Mouse (Mus musculus) CH12.LX (cell line): Measurements from ENCODE around the gene Csf1. TPM values are rescaled to one million over a fixed set of nuclear protein-coding genes. Genes with fewer than 3 reads are reported as not detected.

ENCODE experiments used
- DNase-seq: peaks from one replicate; pipeline ENCODE4 v3.0.0-alpha.2; 2013; ENCODE audit errors: extremely low read depth
- H3K27ac ChIP-seq: 2 replicates; pipeline ENCODE4 v1.5.1; 2012; ENCODE audit warnings: low read depth, mild to moderate bottlenecking, control low read depth, moderate library complexity; ENCODE audit not compliant: insufficient read depth
- H3K27me3 ChIP-seq: replicated peaks from 2 replicates; pipeline ENCODE3; 2012; ENCODE audit warnings: inconsistent platforms
- H3K36me3 ChIP-seq, 2 experiments: replicated peaks in 1 of 2; 2 replicates each; pipeline versions ENCODE3 to v1.6.1; 2012; ENCODE audit warnings: inconsistent platforms in 1 of 2, low read length in 1 of 2, mild to moderate bottlenecking in 1 of 2, mixed read lengths in 1 of 2, moderate library complexity in 1 of 2; ENCODE audit not compliant: control insufficient read depth in 1 of 2, insufficient read depth in 1 of 2
- H3K4me1 ChIP-seq, 2 experiments: 2 replicates each; pipeline ENCODE4 v1.6.1; 2012; ENCODE audit warnings: inconsistent platforms in 1 of 2, moderate library complexity in 1 of 2; ENCODE audit not compliant: insufficient read depth in 2 of 2, control insufficient read depth in 1 of 2
- H3K4me2 ChIP-seq: 2 replicates; pipeline ENCODE4 v1.6.1; 2012; ENCODE audit warnings: low read depth, mild to moderate bottlenecking, control low read depth; ENCODE audit not compliant: poor library complexity, insufficient read depth, severe bottlenecking
- H3K4me3 ChIP-seq, 3 experiments: fragments of 150-350 bp in 1 of 3; sonication (generic) in 1 of 3; replicated peaks in 1 of 3; 2 replicates each; pipeline versions ENCODE3 to v1.5.1; 2011 to 2012; ENCODE audit warnings: low read depth in 2 of 3, low read length in 2 of 3, mild to moderate bottlenecking in 2 of 3, moderate library complexity in 2 of 3, control low read depth in 1 of 3, improper control_type of control experiment in 1 of 3, inconsistent platforms in 1 of 3, mixed read lengths in 1 of 3; ENCODE audit not compliant: poor library complexity in 1 of 3
- H3K79me2 ChIP-seq: replicated peaks from 2 replicates; pipeline ENCODE4 v1.6.1; 2012; ENCODE audit warnings: mild to moderate bottlenecking, moderate library complexity; ENCODE audit not compliant: control insufficient read depth, poor library complexity, insufficient read depth, severe bottlenecking; ENCODE audit errors: extremely low read depth
- H3K9ac ChIP-seq: 2 replicates; pipeline ENCODE4 v1.6.1; 2012; ENCODE audit warnings: low read depth, mild to moderate bottlenecking, control low read depth, moderate library complexity; ENCODE audit not compliant: insufficient read depth
- H3K9me3 ChIP-seq: replicated peaks from 2 replicates; pipeline ENCODE3; 2012; ENCODE audit warnings: low read length, inconsistent platforms, mixed read lengths
- BHLHE40 ChIP-seq: IDR thresholded peaks from 2 replicates; pipeline ENCODE4 v1.6.1; 2011; ENCODE audit warnings: mild to moderate bottlenecking, low read depth, low read length, improper control_type of control experiment
- CHD2 ChIP-seq: IDR thresholded peaks from 2 replicates; pipeline ENCODE4 v1.6.1; 2011; ENCODE audit warnings: low read length, improper control_type of control experiment
- CTCF ChIP-seq, 2 experiments: IDR thresholded peaks in 1 of 2; conservative IDR thresholded peaks in 1 of 2; 2 replicates each; pipeline ENCODE4 v1.5.1; 2011 to 2012; ENCODE audit warnings: low read depth in 2 of 2, low read length in 2 of 2, improper control_type of control experiment in 1 of 2, inconsistent platforms in 1 of 2, mild to moderate bottlenecking in 1 of 2, moderate library complexity in 1 of 2
- ETS1 ChIP-seq: conservative IDR thresholded peaks from 2 replicates; pipeline ENCODE4 v1.6.1; 2012; ENCODE audit warnings: low read depth, mild to moderate bottlenecking, inconsistent platforms, low read length, improper control_type of control experiment, moderate library complexity
- HCFC1 ChIP-seq: IDR thresholded peaks from 2 replicates; pipeline ENCODE4 v1.6.1; 2012; ENCODE audit warnings: low read depth, mild to moderate bottlenecking, inconsistent platforms, low read length, improper control_type of control experiment
- IRF4 ChIP-seq: IDR thresholded peaks from 2 replicates; pipeline ENCODE4 v1.6.1; 2014; ENCODE audit warnings: low read depth, mild to moderate bottlenecking, inconsistent platforms, low read length, improper control_type of control experiment
- JUND ChIP-seq: conservative IDR thresholded peaks from 2 replicates; pipeline ENCODE4 v1.6.1; 2011; ENCODE audit warnings: low read depth, low read length, improper control_type of control experiment
- MAFK ChIP-seq: IDR thresholded peaks from 2 replicates; pipeline ENCODE4 v1.6.1; 2011; ENCODE audit warnings: low read length, improper control_type of control experiment; ENCODE audit not compliant: insufficient replicate concordance
- MEF2A ChIP-seq: IDR thresholded peaks from 2 replicates; pipeline ENCODE4 v1.6.1; 2014; ENCODE audit warnings: low read depth, mild to moderate bottlenecking, inconsistent platforms, low read length, improper control_type of control experiment, borderline replicate concordance
- MXI1 ChIP-seq: IDR thresholded peaks from 2 replicates; pipeline ENCODE4 v1.6.1; 2011; ENCODE audit warnings: mild to moderate bottlenecking, low read depth, low read length, improper control_type of control experiment
- MYC ChIP-seq: IDR thresholded peaks from 2 replicates; pipeline ENCODE4 v1.6.1; 2011; ENCODE audit warnings: low read depth, mild to moderate bottlenecking, improper control_type of control experiment, low read length
- NELFE ChIP-seq: IDR thresholded peaks from 2 replicates; pipeline ENCODE4 v1.6.1; 2011; ENCODE audit warnings: low read depth, low read length, improper control_type of control experiment
- NRF1 ChIP-seq: IDR thresholded peaks from 2 replicates; pipeline ENCODE4 v1.6.1; 2014; ENCODE audit warnings: low read depth, mild to moderate bottlenecking, inconsistent platforms, low read length, improper control_type of control experiment, moderate library complexity
- POLR2A ChIP-seq: IDR thresholded peaks from 2 replicates; pipeline ENCODE4 v1.6.1; 2011; ENCODE audit warnings: low read depth, mild to moderate bottlenecking, improper control_type of control experiment, low read length
- POLR2AphosphoS2 ChIP-seq: IDR thresholded peaks from 2 replicates; pipeline ENCODE4 v1.6.1; 2011; ENCODE audit warnings: low read depth, low read length, improper control_type of control experiment
- RAD21 ChIP-seq: IDR thresholded peaks from 2 replicates; pipeline ENCODE4 v1.6.1; 2011; ENCODE audit warnings: low read depth, mild to moderate bottlenecking, low read length, improper control_type of control experiment, moderate library complexity
- RCOR1 ChIP-seq: conservative IDR thresholded peaks from 2 replicates; pipeline ENCODE4 v1.6.1; 2012; ENCODE audit warnings: low read depth, mild to moderate bottlenecking, inconsistent platforms, low read length, improper control_type of control experiment
- SIN3A ChIP-seq: IDR thresholded peaks from 2 replicates; pipeline ENCODE4 v1.6.1; 2012; ENCODE audit warnings: low read length, improper control_type of control experiment, inconsistent platforms
- SMC3 ChIP-seq: IDR thresholded peaks from 2 replicates; pipeline ENCODE4 v1.6.1; 2011; ENCODE audit warnings: low read depth, low read length, improper control_type of control experiment
- TCF12 ChIP-seq: IDR thresholded peaks from 2 replicates; pipeline ENCODE4 v1.6.1; 2014; ENCODE audit warnings: low read depth, mild to moderate bottlenecking, inconsistent platforms, low read length, improper control_type of control experiment
- UBTF ChIP-seq: IDR thresholded peaks from 2 replicates; pipeline ENCODE4 v1.6.1; 2012; ENCODE audit warnings: low read depth, mild to moderate bottlenecking, inconsistent platforms, low read length, improper control_type of control experiment, moderate library complexity
- ZKSCAN1 ChIP-seq: IDR thresholded peaks from 2 replicates; pipeline ENCODE4 v1.6.1; 2012; ENCODE audit warnings: low read depth, inconsistent platforms, low read length, improper control_type of control experiment, borderline replicate concordance
- ZMIZ1 ChIP-seq: IDR thresholded peaks from 2 replicates; pipeline ENCODE4 v1.6.1; 2012; ENCODE audit warnings: low read depth, mild to moderate bottlenecking, inconsistent platforms, low read length, improper control_type of control experiment
- dilution Hi-C: fragments of 300-500 bp; cut with MboI; formaldehyde crosslinking; loops from 2 replicates; pipeline ENCODE4 v1.14.3; 2020; ENCODE audit warnings: low sequenced_read_pairs; ENCODE audit not compliant: extremely low pct_unique_long_range_greater_than_20kb, extremely low pct_ligation_motif_present
- in situ Hi-C: fragments of 300-500 bp; cut with MboI; formaldehyde crosslinking; loops from 3 replicates; pipeline ENCODE4 v1.14.3; 2019; ENCODE audit warnings: low sequenced_read_pairs, low pct_ligation_motif_present, low pct_unique_long_range_greater_than_20kb, mixed read lengths
- polyA plus RNA-seq: library from polyadenylated mRNA; unstranded; fragments of >175 nt; gene quantifications from 2 replicates; pipeline ENCODE4 v1.2.1, GENCODE M21; 2012; ENCODE audit warnings: low read depth; ENCODE audit not compliant: insufficient read length
- total RNA-seq, 2 experiments: library from RNA; depleted of rRNA; stranded (reverse); fragments of 300-350 nt in 1 of 2; fragments of >200 nt in 1 of 2; gene quantifications; 2 replicates each; pipeline ENCODE4 v1.2.3; 2012 to 2014

Csf1 gene
- total and polyA plus RNA-seq, 3 experiments: 2.5 to 17.4 (median 2.9) TPM

DNA sequence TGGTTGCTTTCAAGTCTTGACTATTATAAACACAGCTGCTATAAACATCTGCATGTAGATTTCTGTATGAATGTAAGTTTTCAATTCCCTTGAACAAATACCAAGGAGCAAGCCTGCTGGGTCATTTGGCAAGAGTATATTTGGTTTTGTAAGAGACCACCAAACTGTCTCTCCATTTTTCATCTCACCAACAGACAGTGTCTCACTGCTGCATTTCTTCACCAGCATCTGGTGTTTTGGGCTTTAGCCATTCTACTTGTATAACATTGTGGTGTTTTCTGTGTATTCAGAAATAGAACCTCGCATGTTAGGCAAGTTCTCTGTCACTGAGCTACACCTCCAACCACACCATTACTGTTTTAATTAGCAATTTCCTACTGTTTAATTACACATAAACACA, 46.6 kb upstream of the Csf1 start:
- Histone ChIP-seq H3K9me3 (no peaks in the 10 kb centered on the region), H3K36me3 (no peaks in the 10 kb centered on the region), H3K79me2 (no peaks in the 10 kb centered on the region), H3K4me1 (peaks cover under 1 to 6% of the 10 kb centered on the region in 2 experiments; a peak in 3 of 4 replicates), H3K4me2 (no peak overlapping the region), H3K4me3 (no peak overlapping the region), H3K27ac (no peak overlapping the region), H3K27me3 (no peaks in the 10 kb centered on the region), H3K9ac (no peak overlapping the region)
- dilution Hi-C loops: no loop called here
- TF ChIP-seq POLR2A: no peak
- TF ChIP-seq ZMIZ1: no peak
- TF ChIP-seq JUND: no peak
- TF ChIP-seq RAD21: no peak
- no peak for TF ChIP-seq ZKSCAN1
- TF ChIP-seq UBTF: no peak
- TF ChIP-seq MEF2A: no peak
- no peak for TF ChIP-seq CTCF (conservative IDR thresholded peaks at IDR 0.05 in 1 of 2, IDR thresholded peaks at IDR 0.05 in 1 of 2; ENCODE audit: low read depth in 2 of 2, low read length in 2 of 2)
- TF ChIP-seq MYC: no peak
- no peak for TF ChIP-seq BHLHE40
- no peak for TF ChIP-seq CHD2
- no peak for TF ChIP-seq HCFC1
- DNase-seq: no peak
- in situ Hi-C loops: no loop called here

DNA sequence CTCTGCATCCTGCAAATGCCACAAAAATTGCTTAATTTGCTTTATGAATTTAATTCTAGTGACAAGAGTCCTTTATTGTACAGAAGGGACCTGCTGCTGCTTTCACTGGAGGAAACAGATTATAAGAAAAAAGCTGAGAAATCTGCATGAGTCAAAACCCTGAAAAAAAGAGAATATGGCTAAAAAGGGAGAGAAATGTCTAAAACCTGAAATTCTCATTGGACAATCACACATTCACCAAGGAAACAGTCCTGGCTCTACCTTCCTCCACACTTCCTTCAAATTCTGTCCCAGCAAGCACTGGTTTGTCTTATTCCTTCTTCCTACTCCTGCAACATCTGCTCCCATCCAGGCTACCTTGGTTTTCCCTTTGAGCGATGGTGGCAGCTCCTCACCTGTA, 44.5 kb upstream of the Csf1 start:
- in situ Hi-C loops: no loop called here
- TF ChIP-seq MXI1 (no peak), NELFE (no peak), NRF1 (no peak), SIN3A (no peak), IRF4 (no peak), CHD2 (no peak), ETS1 (no peak), SMC3 (no peak), RCOR1 (no peak), MAFK (no peak), TCF12 (no peak), POLR2A (no peak), POLR2AphosphoS2 (no peak)
- Histone ChIP-seq H3K4me3 (no peak overlapping the region), H3K4me1 (peaks cover 0 to 4% of the 10 kb centered on the region in 2 experiments; a peak in 2 of 4 replicates), H3K27ac (no peak overlapping the region), H3K36me3 (no peaks in the 10 kb centered on the region), H3K27me3 (no peaks in the 10 kb centered on the region), H3K4me2 (no peak overlapping the region), H3K9ac (no peak overlapping the region), H3K79me2 (no peaks in the 10 kb centered on the region), H3K9me3 (no peaks in the 10 kb centered on the region)
- dilution Hi-C loops: no loop called here
- no peak for DNase-seq
